Mouse (Mus musculus): Measurements from ENCODE around the gene Foxp1. TPM values are rescaled to one million over a fixed set of nuclear protein-coding genes. Genes with fewer than 3 reads are reported as not detected.

Gene Foxp1
- polyA plus RNA-seq, 1 experiment from 2014 or later, result 190 TPM

GRCm38 (mm10) chr6:99253331-99253730 lies 269.2 kb downstream of the Foxp1 start:
- WGBS, result 63% methylated on average over 8 of the region's 8 CpGs
- no peak for ATAC-seq (ENCODE audit: insufficient number of reproducible peaks, insufficient read depth, low FRiP score, low read depth)
- H3K4me2 ChIP-seq (replicated peaks; ENCODE audit: low read depth, low read length), result no peak overlapping the region
- no peaks in the 10 kb centered on the region for H3K27me3 ChIP-seq (ENCODE audit: control insufficient read depth, insufficient read depth, low read length)
- no peak overlapping the region for H3K27ac ChIP-seq (ENCODE audit: low read length)
- H3K9me3 ChIP-seq (ENCODE audit: control insufficient read depth, low read depth, low read length), result no peaks in the 10 kb centered on the region
- no peak overlapping the region for H3K9ac ChIP-seq (replicated peaks; ENCODE audit: low read depth, low read length)
- no peak overlapping the region for H3K4me3 ChIP-seq (ENCODE audit: low read depth, low read length)
- no peaks in the 10 kb centered on the region for H3K4me1 ChIP-seq (ENCODE audit: control insufficient read depth, insufficient read depth, low read length)
- no peaks in the 10 kb centered on the region for H3K36me3 ChIP-seq (ENCODE audit: control insufficient read depth, insufficient read depth, low read length)

- ATAC-seq (ENCODE audit: insufficient number of reproducible peaks, insufficient read depth, low FRiP score, low read depth), result no peak
- no peak overlapping the region for H3K27ac ChIP-seq (ENCODE audit: low read length)
- no peaks in the 10 kb centered on the region for H3K9me3 ChIP-seq (ENCODE audit: control insufficient read depth, low read depth, low read length)
- H3K4me1 ChIP-seq (ENCODE audit: control insufficient read depth, insufficient read depth, low read length), result no peaks in the 10 kb centered on the region
- no peak overlapping the region for H3K4me3 ChIP-seq (ENCODE audit: low read depth, low read length)
- no peaks in the 10 kb centered on the region for H3K27me3 ChIP-seq (ENCODE audit: control insufficient read depth, insufficient read depth, low read length)
- WGBS, result 73% methylated on average over 5 of the region's 5 CpGs
- H3K9ac ChIP-seq (replicated peaks; ENCODE audit: low read depth, low read length), result no peak overlapping the region
- no peaks in the 10 kb centered on the region for H3K36me3 ChIP-seq (ENCODE audit: control insufficient read depth, insufficient read depth, low read length)
- no peak overlapping the region for H3K4me2 ChIP-seq (replicated peaks; ENCODE audit: low read depth, low read length)
Measured at GRCm38 (mm10) chr6:99252816-99253215, 269.7 kb downstream of the Foxp1 start.

- no peaks in the 10 kb centered on the region for H3K4me1 ChIP-seq (ENCODE audit: control insufficient read depth, insufficient read depth, low read length)
- no peak overlapping the region for H3K9ac ChIP-seq (replicated peaks; ENCODE audit: low read depth, low read length)
- H3K4me3 ChIP-seq (ENCODE audit: low read depth, low read length), result no peak overlapping the region
- no peak for ATAC-seq (ENCODE audit: insufficient number of reproducible peaks, insufficient read depth, low FRiP score, low read depth)
- no peak overlapping the region for H3K4me2 ChIP-seq (replicated peaks; ENCODE audit: low read depth, low read length)
- WGBS, result 80% methylated on average over 4 of the region's 4 CpGs
- no peak overlapping the region for H3K27ac ChIP-seq (ENCODE audit: low read length)
- H3K9me3 ChIP-seq (ENCODE audit: control insufficient read depth, low read depth, low read length), result no peaks in the 10 kb centered on the region
- H3K36me3 ChIP-seq (ENCODE audit: control insufficient read depth, insufficient read depth, low read length), result no peaks in the 10 kb centered on the region
- no peaks in the 10 kb centered on the region for H3K27me3 ChIP-seq (ENCODE audit: control insufficient read depth, insufficient read depth, low read length)
Measured at GRCm38 (mm10) chr6:99251924-99252323, 270.6 kb downstream of the Foxp1 start.

GRCm38 (mm10) chr6:99251222-99251621 lies 271.3 kb downstream of the Foxp1 start:
- Histone ChIP-seq H3K27me3 (ENCODE audit: control insufficient read depth, insufficient read depth, low read length) (no peaks in the 10 kb centered on the region), H3K4me1 (ENCODE audit: control insufficient read depth, insufficient read depth, low read length) (no peaks in the 10 kb centered on the region), H3K9ac (replicated peaks; ENCODE audit: low read depth, low read length) (no peak overlapping the region), H3K4me3 (ENCODE audit: low read depth, low read length) (no peak overlapping the region), H3K4me2 (replicated peaks; ENCODE audit: low read depth, low read length) (no peak overlapping the region), H3K9me3 (ENCODE audit: control insufficient read depth, low read depth, low read length) (no peaks in the 10 kb centered on the region), H3K27ac (ENCODE audit: low read length) (no peak overlapping the region), H3K36me3 (ENCODE audit: control insufficient read depth, insufficient read depth, low read length) (no peaks in the 10 kb centered on the region)
- 76% methylated on average over 3 of the region's 3 CpGs for WGBS
- no peak for ATAC-seq (ENCODE audit: insufficient number of reproducible peaks, insufficient read depth, low FRiP score, low read depth)

- H3K4me3 ChIP-seq (ENCODE audit: low read depth, low read length), result no peak overlapping the region
- H3K27me3 ChIP-seq (ENCODE audit: control insufficient read depth, insufficient read depth, low read length), result no peaks in the 10 kb centered on the region
- H3K27ac ChIP-seq (ENCODE audit: low read length), result no peak overlapping the region
- ATAC-seq (ENCODE audit: insufficient number of reproducible peaks, insufficient read depth, low FRiP score, low read depth), result no peak
- WGBS, result 74% methylated on average over 5 of the region's 5 CpGs
- H3K36me3 ChIP-seq (ENCODE audit: control insufficient read depth, insufficient read depth, low read length), result no peaks in the 10 kb centered on the region
- H3K4me2 ChIP-seq (replicated peaks; ENCODE audit: low read depth, low read length), result no peak overlapping the region
- no peaks in the 10 kb centered on the region for H3K9me3 ChIP-seq (ENCODE audit: control insufficient read depth, low read depth, low read length)
- no peaks in the 10 kb centered on the region for H3K4me1 ChIP-seq (ENCODE audit: control insufficient read depth, insufficient read depth, low read length)
- H3K9ac ChIP-seq (replicated peaks; ENCODE audit: low read depth, low read length), result no peak overlapping the region
Measured at GRCm38 (mm10) chr6:99249496-99250030, 273.0 kb downstream of the Foxp1 start.

GRCm38 (mm10) chr6:99248396-99248795 lies 274.1 kb downstream of the Foxp1 start:
- Histone ChIP-seq H3K4me1 (ENCODE audit: control insufficient read depth, insufficient read depth, low read length) (no peaks in the 10 kb centered on the region), H3K27me3 (ENCODE audit: control insufficient read depth, insufficient read depth, low read length) (no peaks in the 10 kb centered on the region), H3K9me3 (ENCODE audit: control insufficient read depth, low read depth, low read length) (no peaks in the 10 kb centered on the region), H3K9ac (replicated peaks; ENCODE audit: low read depth, low read length) (no peak overlapping the region), H3K4me3 (ENCODE audit: low read depth, low read length) (no peak overlapping the region), H3K4me2 (replicated peaks; ENCODE audit: low read depth, low read length) (no peak overlapping the region), H3K36me3 (ENCODE audit: control insufficient read depth, insufficient read depth, low read length) (no peaks in the 10 kb centered on the region), H3K27ac (ENCODE audit: low read length) (no peak overlapping the region)
- 78% methylated on average over 8 of the region's 8 CpGs for WGBS
- no peak for ATAC-seq (ENCODE audit: insufficient number of reproducible peaks, insufficient read depth, low FRiP score, low read depth)

- Histone ChIP-seq H3K36me3 (ENCODE audit: control insufficient read depth, insufficient read depth, low read length) (no peaks in the 10 kb centered on the region), H3K4me2 (replicated peaks; ENCODE audit: low read depth, low read length) (no peak overlapping the region), H3K4me3 (ENCODE audit: low read depth, low read length) (no peak overlapping the region), H3K27me3 (ENCODE audit: control insufficient read depth, insufficient read depth, low read length) (no peaks in the 10 kb centered on the region), H3K27ac (ENCODE audit: low read length) (no peak overlapping the region), H3K4me1 (ENCODE audit: control insufficient read depth, insufficient read depth, low read length) (no peaks in the 10 kb centered on the region), H3K9ac (replicated peaks; ENCODE audit: low read depth, low read length) (no peak overlapping the region), H3K9me3 (ENCODE audit: control insufficient read depth, low read depth, low read length) (no peaks in the 10 kb centered on the region)
- no peak for ATAC-seq (ENCODE audit: insufficient number of reproducible peaks, insufficient read depth, low FRiP score, low read depth)
- 94% methylated on average over 10 of the region's 10 CpGs for WGBS
Measured at GRCm38 (mm10) chr6:99241625-99242395, 280.7 kb downstream of the Foxp1 start.

- Histone ChIP-seq H3K36me3 (ENCODE audit: control insufficient read depth, insufficient read depth, low read length) (no peaks in the 10 kb centered on the region), H3K4me2 (replicated peaks; ENCODE audit: low read depth, low read length) (no peak overlapping the region), H3K27me3 (ENCODE audit: control insufficient read depth, insufficient read depth, low read length) (no peaks in the 10 kb centered on the region), H3K9me3 (ENCODE audit: control insufficient read depth, low read depth, low read length) (no peaks in the 10 kb centered on the region), H3K27ac (ENCODE audit: low read length) (no peak overlapping the region), H3K9ac (replicated peaks; ENCODE audit: low read depth, low read length) (no peak overlapping the region), H3K4me3 (ENCODE audit: low read depth, low read length) (no peak overlapping the region), H3K4me1 (ENCODE audit: control insufficient read depth, insufficient read depth, low read length) (no peaks in the 10 kb centered on the region)
- ATAC-seq (ENCODE audit: insufficient number of reproducible peaks, insufficient read depth, low FRiP score, low read depth), result no peak
Measured at GRCm38 (mm10) chr6:99240764-99241163, 281.8 kb downstream of the Foxp1 start.

GRCm38 (mm10) chr6:99235588-99235987 lies 286.9 kb downstream of the Foxp1 start:
- H3K4me3 ChIP-seq (ENCODE audit: low read depth, low read length), result no peak overlapping the region
- H3K27ac ChIP-seq (ENCODE audit: low read length), result no peak overlapping the region; the same call in 1 of the 2 replicates
- ATAC-seq (ENCODE audit: insufficient number of reproducible peaks, insufficient read depth, low FRiP score, low read depth), result 0 out of 2 replicates have a peak, but pooled peaks have one; percentile 28
- no peak overlapping the region for H3K4me2 ChIP-seq (replicated peaks; ENCODE audit: low read depth, low read length)
- no peaks in the 10 kb centered on the region for H3K36me3 ChIP-seq (ENCODE audit: control insufficient read depth, insufficient read depth, low read length)
- 67% methylated on average over 8 of the region's 8 CpGs for WGBS
- no peaks in the 10 kb centered on the region for H3K9me3 ChIP-seq (ENCODE audit: control insufficient read depth, low read depth, low read length)
- H3K27me3 ChIP-seq (ENCODE audit: control insufficient read depth, insufficient read depth, low read length), result no peaks in the 10 kb centered on the region
- H3K4me1 ChIP-seq (ENCODE audit: control insufficient read depth, insufficient read depth, low read length), result no peaks in the 10 kb centered on the region
- H3K9ac ChIP-seq (replicated peaks; ENCODE audit: low read depth, low read length), result no peak overlapping the region

Measured in stomach, embryonic 14.5 days (tissue).